Mouse (Mus musculus) cerebellum, adult 9-10 months (tissue): ENCODE results near the gene Bpifb6.

ENCODE experiments used
- DNase-seq: peaks from one replicate; pipeline ENCODE4 v3.0.0; 2022

Bpifb6 gene

DNA sequence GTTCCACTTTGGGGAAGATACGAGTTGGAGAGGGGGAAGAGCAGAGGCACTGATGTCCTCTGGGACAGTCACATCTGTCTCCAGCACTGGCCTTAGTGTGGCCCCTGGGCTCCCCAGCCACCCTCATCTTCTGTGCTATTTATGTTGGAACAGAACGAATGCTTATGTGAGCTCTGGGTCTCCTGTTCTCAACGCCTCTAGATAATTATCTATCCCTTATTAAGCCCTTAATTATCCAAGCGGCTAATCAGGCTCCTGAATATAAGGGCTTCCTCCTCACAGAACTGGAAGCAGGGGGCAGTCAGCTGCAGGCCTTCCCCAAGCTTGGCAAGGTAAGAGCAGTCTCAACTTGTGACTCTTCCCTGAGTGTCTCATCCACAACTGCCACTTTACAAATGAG lies at the start of gene Bpifb6:
Bpifb6 (plus strand) TSS at position 301 of the 400 bp plus-strand sequence.
- no peak for DNase-seq

DNA sequence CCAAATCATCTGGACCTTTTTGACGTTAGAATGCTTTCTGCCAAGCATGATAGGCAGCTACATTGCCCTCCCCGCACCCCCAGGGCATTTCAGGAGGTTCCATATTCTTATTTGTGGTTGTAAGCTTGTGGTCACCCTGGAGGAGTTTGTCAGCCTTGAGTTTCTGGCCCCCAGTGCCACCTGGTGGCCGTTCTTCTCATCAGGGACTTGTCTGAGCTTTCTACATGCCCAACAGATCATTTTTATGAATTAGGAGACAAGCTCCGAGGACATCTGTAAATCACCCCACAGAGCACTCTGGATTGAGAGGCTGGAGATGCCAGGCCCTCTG lies 49.2 kb upstream of the Bpifb6 start:
- DNase-seq, result peak; percentile 90

DNA sequence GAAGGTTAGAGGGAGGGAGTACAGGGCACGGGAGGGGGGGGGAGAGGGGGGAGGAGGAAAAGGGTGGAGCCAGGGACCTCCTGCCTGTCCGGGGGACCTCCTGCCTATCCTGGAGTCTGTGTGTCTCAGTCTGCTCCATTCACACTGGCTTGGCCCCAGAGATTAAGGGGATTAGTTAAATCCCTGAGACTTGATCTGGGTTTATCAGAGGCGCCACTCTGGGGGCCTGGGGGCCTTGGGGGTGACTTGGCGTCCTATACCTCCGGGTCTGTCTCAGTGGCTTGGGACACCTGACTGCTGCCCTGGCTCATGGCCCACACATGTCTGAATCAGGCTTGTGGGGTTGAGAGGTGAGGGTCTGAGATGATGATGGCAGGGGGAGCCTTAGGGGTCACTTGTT lies 46.6 kb upstream of the Bpifb6 start:
- no peak for DNase-seq

DNA sequence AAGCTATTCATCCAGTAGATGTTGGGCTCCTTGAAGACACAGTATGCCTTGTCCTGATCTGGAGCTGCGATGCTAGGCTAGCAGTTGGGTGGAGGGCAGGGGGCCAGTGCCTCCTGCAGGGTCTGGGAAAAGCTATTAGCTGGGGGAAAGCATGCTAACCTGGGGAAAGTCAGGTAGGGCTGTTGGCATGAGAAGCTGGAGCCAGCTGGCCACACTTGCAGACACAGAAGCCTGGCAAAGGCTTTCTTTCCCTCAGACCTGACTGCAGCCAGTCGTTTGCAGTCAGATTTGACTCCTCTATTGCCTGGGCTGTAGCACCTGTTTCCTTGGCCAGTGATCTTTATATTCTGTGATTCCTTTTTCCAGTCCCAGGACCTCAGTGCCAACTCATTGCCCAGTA lies 40.6 kb upstream of the Bpifb6 start:
- DNase-seq, result peak; percentile 91

- DNase-seq, result no peak
Measured at GRCm38 (mm10) chr2:153860315-153860714, 39.9 kb upstream of the Bpifb6 start.

DNA sequence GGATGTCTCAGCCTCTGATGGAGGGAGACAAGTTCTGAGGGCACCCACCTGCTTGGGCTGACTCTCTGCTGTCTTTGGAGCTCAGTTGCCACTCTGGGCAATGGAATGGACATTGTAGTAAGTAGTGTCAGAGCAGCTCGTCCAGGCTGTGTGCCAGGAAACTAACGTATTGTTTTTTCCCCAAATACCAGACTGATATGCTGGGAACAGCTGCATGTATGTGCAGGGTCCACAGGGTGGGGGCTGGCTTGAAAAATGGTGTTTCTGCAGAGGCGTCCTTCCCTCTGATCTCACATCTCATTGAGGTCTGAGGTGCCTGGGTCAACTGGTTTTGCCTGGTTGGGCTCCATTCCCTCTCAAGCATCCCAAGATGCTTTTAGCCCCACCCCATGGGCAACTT lies 39.5 kb upstream of the Bpifb6 start:
- peak; percentile 41 for DNase-seq

DNA sequence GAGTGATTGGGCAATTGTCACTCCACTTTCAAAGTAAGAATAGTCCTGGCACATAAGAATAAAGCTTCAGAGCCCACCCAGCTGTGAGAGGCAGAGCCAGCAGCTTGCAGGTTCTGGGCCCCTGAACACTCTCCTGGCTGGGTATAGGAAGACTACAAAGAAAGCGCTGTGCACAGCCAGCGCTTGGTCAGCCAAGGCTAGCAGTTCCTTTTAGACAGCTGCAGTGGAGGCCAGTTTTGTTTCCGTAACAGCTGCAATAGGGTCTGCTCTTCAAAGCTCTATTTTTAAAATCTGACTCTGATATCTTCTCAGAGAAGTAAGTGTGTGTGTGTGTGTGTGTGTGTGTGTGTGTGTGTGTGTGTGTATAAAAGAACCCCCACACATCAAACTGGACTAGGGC lies 38.2 kb upstream of the Bpifb6 start:
- DNase-seq, result no peak

- no peak for DNase-seq
Measured at GRCm38 (mm10) chr2:153870984-153871383, 29.2 kb upstream of the Bpifb6 start, which contains the start of gene Sun5. TSS of gene Sun5 (minus strand) at chr2:153871084.

GRCm38 (mm10) chr2:153874745-153875144 lies 25.4 kb upstream of the Bpifb6 start, which contains the start of gene Bpifb2:
TSS of gene Bpifb2 (plus strand) at chr2:153875045.
- no peak for DNase-seq

- peak; percentile 44 for DNase-seq
Measured at GRCm38 (mm10) chr2:153899111-153899510, 1.1 kb upstream of the Bpifb6 start.

DNA sequence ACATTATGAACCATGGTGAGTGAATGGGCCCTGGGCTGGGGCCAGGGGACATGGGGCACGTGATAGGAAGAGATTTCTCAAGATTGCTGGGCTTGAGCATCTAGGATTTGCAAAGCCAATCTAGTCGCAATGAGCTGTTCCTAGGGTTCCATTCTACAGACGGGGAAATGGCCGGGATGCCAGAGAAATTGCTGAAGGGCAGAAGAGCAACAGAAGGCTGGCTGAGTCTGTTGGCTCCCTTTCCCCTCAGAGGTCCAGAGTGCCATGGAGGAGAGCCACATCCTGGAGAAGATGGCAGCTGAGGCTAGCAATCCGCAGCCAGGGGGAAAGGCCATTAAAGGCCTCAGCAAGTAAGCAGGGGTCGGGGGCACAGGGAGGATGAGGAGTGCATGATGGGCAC lies 2.5 kb downstream of the Bpifb6 start:
- peak; percentile 84 for DNase-seq

- DNase-seq, result no peak
Measured at GRCm38 (mm10) chr2:153906626-153907025, 6.4 kb downstream of the Bpifb6 start.

- DNase-seq, result peak; percentile 26
Measured at GRCm38 (mm10) chr2:153914151-153914550, 14.0 kb downstream of the Bpifb6 start.

DNA sequence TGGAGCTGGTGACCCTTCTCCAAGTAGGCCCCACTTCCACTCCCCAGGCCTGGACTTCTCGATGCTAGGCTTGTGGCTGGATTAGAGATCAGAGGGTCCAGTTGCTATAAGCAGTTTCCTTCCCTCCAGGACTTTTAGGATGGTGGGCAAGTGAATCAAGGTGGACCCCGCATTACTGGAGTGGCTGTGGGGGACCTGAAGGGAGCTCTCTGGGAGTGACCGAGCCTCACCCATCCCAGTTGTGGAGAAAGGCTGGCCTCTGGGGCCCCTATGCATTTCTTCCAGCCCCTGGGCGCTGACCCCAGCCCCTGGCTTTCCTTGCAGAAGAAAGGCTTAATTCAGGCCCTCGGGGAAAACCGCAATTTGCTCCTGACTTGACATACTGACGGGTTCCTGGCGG lies 17.7 kb downstream of the Bpifb6 start, which contains the start of gene Bpifb3:
Bpifb3 (plus strand) TSS at position 301 of the 400 bp plus-strand sequence.
- DNase-seq, result no peak

DNA sequence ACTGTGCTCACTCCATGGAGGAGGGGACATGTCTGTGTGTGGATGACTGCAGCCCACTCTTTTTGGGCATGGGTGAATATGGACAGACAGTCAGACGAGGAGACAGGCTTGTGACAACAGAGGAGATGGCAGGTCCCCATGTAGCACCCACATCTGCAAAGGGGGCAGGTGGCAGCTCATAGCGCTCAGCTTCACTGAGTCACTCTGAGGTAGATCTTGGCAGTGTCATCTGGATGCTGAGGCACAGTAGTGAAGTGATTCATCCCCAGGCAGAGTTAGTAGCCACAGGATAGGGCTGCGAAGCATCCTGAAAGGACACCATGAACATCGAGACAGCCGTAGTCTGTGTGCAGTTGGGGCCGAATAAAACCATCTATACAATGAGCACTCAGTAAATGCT lies 21.1 kb downstream of the Bpifb6 start:
- no peak for DNase-seq

DNA sequence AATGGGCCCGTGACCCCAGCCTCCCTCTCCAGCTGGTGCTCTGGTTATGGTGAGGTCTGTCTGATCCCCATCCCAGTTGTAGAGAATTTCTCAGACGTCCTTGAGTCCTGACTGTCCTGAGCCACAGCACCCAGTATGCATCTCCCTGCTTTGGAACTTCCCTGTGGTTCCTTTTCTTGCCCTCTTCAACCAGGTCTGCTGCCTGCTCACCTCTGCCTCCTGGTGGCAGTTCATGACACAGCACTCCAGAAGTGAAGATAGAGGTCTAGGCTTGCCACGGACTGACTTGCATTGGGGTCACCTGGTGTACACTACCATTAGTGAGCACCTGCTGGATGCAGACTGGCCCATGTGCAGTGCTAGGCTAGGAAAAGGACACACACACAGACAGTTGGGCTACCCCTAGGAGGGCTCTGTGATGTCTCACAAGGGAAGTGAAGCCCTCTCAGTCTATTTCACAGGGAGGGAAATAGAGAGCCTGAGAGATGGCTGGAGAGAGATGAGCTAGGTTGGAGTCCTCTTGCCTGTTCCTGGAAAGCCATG lies 29.8 kb downstream of the Bpifb6 start:
- peak; percentile 63 for DNase-seq

- no peak for DNase-seq
Measured at GRCm38 (mm10) chr2:153931125-153931524, 30.9 kb downstream of the Bpifb6 start.

GRCm38 (mm10) chr2:153933311-153933710 lies 33.1 kb downstream of the Bpifb6 start:
- DNase-seq, result no peak

DNA sequence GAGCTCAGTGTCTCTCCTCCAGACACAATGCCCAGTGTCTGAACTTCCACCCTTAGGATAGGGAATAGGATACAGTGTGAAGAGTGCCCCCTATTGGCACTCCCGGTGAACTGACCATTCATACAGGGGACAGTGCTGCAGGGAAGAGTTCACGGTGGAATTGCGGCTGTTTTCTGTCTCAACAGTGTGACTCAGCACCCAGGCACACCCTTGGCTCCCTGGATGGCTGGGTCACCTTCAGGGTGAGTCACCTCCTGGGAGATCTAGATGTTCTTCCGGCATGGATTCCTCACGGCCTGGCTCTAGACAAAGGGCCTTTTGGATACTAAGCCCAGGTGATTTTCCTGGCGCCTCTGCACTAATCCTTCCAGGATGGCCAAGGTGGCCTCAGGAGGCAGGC lies 35.2 kb downstream of the Bpifb6 start:
- DNase-seq, result no peak

- DNase-seq, result no peak
Measured at GRCm38 (mm10) chr2:153937843-153938242, 37.7 kb downstream of the Bpifb6 start, which contains the start of gene Bpifb4. TSS of gene Bpifb4 (plus strand) at chr2:153938212.

- DNase-seq, result peak; percentile 80
Measured at GRCm38 (mm10) chr2:153943537-153943936, 43.3 kb downstream of the Bpifb6 start.

GRCm38 (mm10) chr2:153944567-153944966 lies 44.4 kb downstream of the Bpifb6 start:
- DNase-seq, result no peak

- DNase-seq, result peak; percentile 82
Measured at GRCm38 (mm10) chr2:153952897-153953296, 52.7 kb downstream of the Bpifb6 start.

DNA sequence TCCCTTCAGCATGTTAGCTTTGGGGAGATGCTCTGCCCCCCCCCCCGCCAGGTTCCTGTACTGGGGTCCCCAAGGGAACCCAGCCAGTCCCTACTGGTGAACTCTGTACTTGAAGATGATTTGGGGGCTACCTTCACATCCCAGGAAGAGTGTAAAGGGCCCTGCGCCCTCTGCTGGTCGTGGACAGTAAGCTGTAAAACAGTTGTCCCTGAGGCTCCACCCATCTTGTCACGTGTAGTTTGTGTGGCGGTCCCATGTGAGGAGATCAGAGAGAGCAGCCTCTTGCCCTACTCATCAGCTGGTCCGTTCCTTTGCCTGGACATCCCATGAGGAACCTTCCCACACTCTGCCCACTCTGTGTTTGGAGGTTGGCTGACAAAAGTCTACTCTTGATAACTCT lies 53.6 kb downstream of the Bpifb6 start:
- peak; percentile 27 for DNase-seq
